Mouse (Mus musculus): Measurements from ENCODE around the gene Pard3b.

GRCm38 (mm10) chr1:62648591-62648990, 1010.0 kb downstream of the Pard3b start:
- no peak for TF ChIP-seq CTCF (conservative IDR thresholded peaks at IDR 0.05; ENCODE audit: low read length)
- no peak for TF ChIP-seq POU5F1 (IDR thresholded peaks at IDR 0.05; ENCODE audit: borderline replicate concordance, low read length)
